Mouse (Mus musculus) forebrain, embryonic 13.5 days (tissue): ENCODE results near the gene Foxd4. TPM values are rescaled to one million over a fixed set of nuclear protein-coding genes. Genes with fewer than 3 reads are reported as not detected.

Source experiments
- ATAC-seq: fragments of 200-750 bp; cut with Nextera tagmentation; 2 replicates; pipeline ENCODE4 v1.8.0; 2017
- H3K27ac ChIP-seq: fragments of 300-500 bp; sonication (generic); 2 replicates; pipeline ENCODE4 v1.5.1; 2015; ENCODE audit warnings: inconsistent platforms, mild to moderate bottlenecking, moderate library complexity
- H3K27me3 ChIP-seq: fragments of 300-500 bp; sonication (generic); 2 replicates; pipeline ENCODE4 v1.6.1; 2015; ENCODE audit warnings: mild to moderate bottlenecking, inconsistent platforms
- H3K36me3 ChIP-seq: fragments of 300-500 bp; sonication (generic); 2 replicates; pipeline ENCODE4 v1.6.1; 2015; ENCODE audit warnings: mild to moderate bottlenecking, inconsistent platforms; ENCODE audit not compliant: poor library complexity, severe bottlenecking
- H3K4me1 ChIP-seq: fragments of 300-500 bp; sonication (generic); 2 replicates; pipeline ENCODE4 v1.6.1; 2015; ENCODE audit warnings: inconsistent platforms
- H3K4me2 ChIP-seq: fragments of 300-500 bp; sonication (generic); 2 replicates; pipeline ENCODE4 v1.6.1; 2015; ENCODE audit warnings: inconsistent platforms, mild to moderate bottlenecking, moderate library complexity
- H3K4me3 ChIP-seq: fragments of 300-500 bp; sonication (generic); 2 replicates; pipeline ENCODE4 v1.5.1; 2015; ENCODE audit warnings: mild to moderate bottlenecking, inconsistent platforms
- H3K9ac ChIP-seq: fragments of 300-500 bp; sonication (generic); 2 replicates; pipeline ENCODE4 v1.6.1; 2015; ENCODE audit warnings: mild to moderate bottlenecking, inconsistent platforms
- H3K9me3 ChIP-seq: fragments of 300-500 bp; sonication (generic); replicated peaks from 2 replicates; pipeline ENCODE4 v1.6.1; 2016; ENCODE audit warnings: inconsistent platforms
- WGBS: fragments of 180-500 bp; shearing (Covaris S2); methylation state at CpG from one replicate; pipeline ENCODE4 v1.1.7; 2015; 5-methylcytosine and 5-hydroxymethylcytosine counted together
- microRNA-seq: library from miRNA; unstranded; fragments of <30 nt; microRNA quantifications from one replicate; pipeline ENCODE4, GENCODE M21; 2016
- polyA plus RNA-seq: library from polyadenylated mRNA; unstranded; fragments of >200 nt; fragmentation: Nextera tagmentation; extraction: Ambion mirVana; gene quantifications from 2 replicates; pipeline ENCODE4 v1.2.1, GENCODE M21; 2015

The Foxd4 gene
- polyA plus RNA-seq, 1 experiment from 2014 or later: not detected

GRCm38 (mm10) chr19:24865436-24865835, 35.6 kb downstream of the Foxd4 start:
- ATAC-seq: no peak
- Histone ChIP-seq H3K27me3 (peaks cover 27% of the 10 kb centered on the region), H3K4me3 (no peak overlapping the region), H3K27ac (no peak overlapping the region), H3K4me2 (no peak overlapping the region), H3K36me3 (no peaks in the 10 kb centered on the region), H3K9me3 (no peaks in the 10 kb centered on the region), H3K9ac (no peak overlapping the region), H3K4me1 (peaks cover 10% of the 10 kb centered on the region)
- WGBS: 88% methylated on average over 9 of the region's 9 CpGs

- H3K9me3 ChIP-seq: no peaks in the 10 kb centered on the region
- H3K4me3 ChIP-seq: peak within 1 kb of the TSS; percentile 39
- peak within 1 kb of the TSS; percentile 69 for H3K4me2 ChIP-seq
- H3K27me3 ChIP-seq: peaks cover 29% of the 10 kb centered on the region
- peaks cover 10% of the 10 kb centered on the region for H3K4me1 ChIP-seq
- H3K9ac ChIP-seq: peak within 1 kb of the TSS; percentile 53; the same call in 1 of the 2 replicates
- peak; percentile 30; the same call in 1 of the 2 replicates for ATAC-seq
- H3K27ac ChIP-seq: no peak within 1 kb of the TSS
- WGBS: 1% methylated on average over 37 of the region's 39 CpGs
- H3K36me3 ChIP-seq: no peaks in the 10 kb centered on the region
Observed at GRCm38 (mm10) chr19:24861612-24862451, 39.2 kb downstream of the Foxd4 start, which contains the start of gene Pgm5. Gene Pgm5 (minus strand): TSS chr19:24861855.

GRCm38 (mm10) chr19:24861276-24861611, 39.8 kb downstream of the Foxd4 start:
- WGBS: 17% methylated on average over 13 of the region's 13 CpGs
- H3K27me3 ChIP-seq: peaks cover 29% of the 10 kb centered on the region
- no peak for ATAC-seq
- peak overlapping the region; percentile 39 for H3K4me3 ChIP-seq
- H3K9ac ChIP-seq: peak overlapping the region; percentile 53; the same call in 1 of the 2 replicates
- peak overlapping the region; percentile 69 for H3K4me2 ChIP-seq
- H3K9me3 ChIP-seq: no peaks in the 10 kb centered on the region
- no peaks in the 10 kb centered on the region for H3K36me3 ChIP-seq
- H3K27ac ChIP-seq: no peak overlapping the region
- peaks cover 10% of the 10 kb centered on the region for H3K4me1 ChIP-seq

GRCm38 (mm10) chr19:24851456-24852315, 49.3 kb downstream of the Foxd4 start:
- H3K4me2 ChIP-seq: peak overlapping the region; percentile 16; the same call in 1 of the 2 replicates
- H3K9me3 ChIP-seq: no peaks in the 10 kb centered on the region
- H3K9ac ChIP-seq: no peak overlapping the region
- ATAC-seq: peak; percentile 70
- WGBS: 71% methylated on average over 21 of the region's 21 CpGs
- peaks cover 10% of the 10 kb centered on the region for H3K4me1 ChIP-seq
- no peak overlapping the region for H3K4me3 ChIP-seq
- no peaks in the 10 kb centered on the region for H3K36me3 ChIP-seq
- H3K27me3 ChIP-seq: no peaks in the 10 kb centered on the region
- H3K27ac ChIP-seq: no peak overlapping the region

Small RNAs within 50 kb of the gene (microRNA-seq; reads per million reads assigned to microRNA genes)
- gene Mir3084-1: not detected

Other genes starting within 250 kb of the Foxd4 start
- 0.84 and 0.88 TPM in 2 replicates for gene Tmem252, start 227.2 kb downstream of the Foxd4 start, polyA plus RNA-seq
- gene Pgm5, start 39.3 kb downstream of the Foxd4 start, polyA plus RNA-seq: 0.19 and 0.35 TPM in 2 replicates
- 222 and 238 TPM in 2 replicates for gene Gm10053, start 25.5 kb downstream of the Foxd4 start, polyA plus RNA-seq
- gene Cbwd1, start 60.4 kb upstream of the Foxd4 start, polyA plus RNA-seq: 21.5 and 22.1 TPM in 2 replicates
- gene Dock8, start 98.3 kb upstream of the Foxd4 start, polyA plus RNA-seq: 0.29 and 0.54 TPM in 2 replicates